Mouse (Mus musculus) T-cell, adult 66 days (primary cell): ENCODE data around the gene Znrf2. TPM values are rescaled to one million over a fixed set of nuclear protein-coding genes. Genes with fewer than 3 reads are reported as not detected.

Experiments
- total RNA-seq, 2 experiments: library from RNA; stranded (reverse); gene quantifications; 3 replicates in 1 of 2; 4 replicates in 1 of 2; pipeline ENCODE4 v1.2.4; 2023

Znrf2 gene
- 100 to 1,000 TPM; 113 to 119 TPM for total RNA-seq

GRCm38 (mm10) chr6:54816388-54817065 lies at the start of gene Znrf2:
Znrf2 (plus strand) TSS chr6:54816916.

Other genes with a start within 250 kb of the Znrf2 start
- 10 to 100 TPM; 10.7 to 12.9 TPM for gene Plekha8, start 221.8 kb upstream of the Znrf2 start, total RNA-seq
- 1 to 10 TPM in 1 of 2 experiments, under 1 TPM in 1; 0.74 to 2.1 TPM for gene Fkbp14, start 219.6 kb upstream of the Znrf2 start, total RNA-seq
- gene Mturn, start 135.3 kb upstream of the Znrf2 start, total RNA-seq, result 10 to 100 TPM; 30.0 to 38.8 TPM
- gene Nod1, start 155.7 kb downstream of the Znrf2 start, total RNA-seq, result 10 to 100 TPM; 29.1 to 38.0 TPM
- 10 to 100 TPM; 19.8 to 20.5 TPM for gene Ggct, start 176.0 kb downstream of the Znrf2 start, total RNA-seq
- 10 to 100 TPM; 87.4 to 94.6 TPM for gene Gars, start 221.1 kb downstream of the Znrf2 start, total RNA-seq